Mouse (Mus musculus) WW6 (cell line): Measurements from ENCODE around the gene 2610001J05Rik.
"Not testable (repeated sequence)": the region's sequence is repeated elsewhere in the genome, so short reads cannot be mapped to it uniquely, and the experiment has no call there.

Experiments
- DNase-seq: peaks from one replicate; pipeline ENCODE4 v3.0.0-alpha.2; 2013; ENCODE audit warnings: low read depth, low spot score

Gene 2610001J05Rik

GRCm38 (mm10) chr6:13870919-13871624, at the start of gene 2610001J05Rik:
TSS of gene 2610001J05Rik (minus strand) at chr6:13871518.
- peak; percentile 67 for DNase-seq

GRCm38 (mm10) chr6:13909762-13910537, 38.6 kb upstream of the 2610001J05Rik start:
- no peak for DNase-seq

- no peak for DNase-seq
These were observed 31.8 kb upstream of the 2610001J05Rik start for GRCm38 (mm10) chr6:13902941-13903627.

GRCm38 (mm10) chr6:13884877-13885592, 13.7 kb upstream of the 2610001J05Rik start:
- no peak for DNase-seq

- no peak for DNase-seq
These were observed 11.6 kb upstream of the 2610001J05Rik start for GRCm38 (mm10) chr6:13882919-13883318.

GRCm38 (mm10) chr6:13873959-13874358, 2.6 kb upstream of the 2610001J05Rik start:
- DNase-seq: no peak

GRCm38 (mm10) chr6:13872076-13872475, 758 bp upstream of the 2610001J05Rik start:
- no peak for DNase-seq

GRCm38 (mm10) chr6:13871625-13871958, 274 bp upstream of the 2610001J05Rik start:
- DNase-seq: no peak

GRCm38 (mm10) chr6:13870289-13870741, 1.0 kb downstream of the 2610001J05Rik start:
- DNase-seq: no peak

- no peak for DNase-seq
These were observed 10.7 kb downstream of the 2610001J05Rik start for GRCm38 (mm10) chr6:13860596-13860995.

GRCm38 (mm10) chr6:13859877-13860585, 11.3 kb downstream of the 2610001J05Rik start:
- DNase-seq: no peak

- DNase-seq: no peak
These were observed 17.1 kb downstream of the 2610001J05Rik start for GRCm38 (mm10) chr6:13854230-13854629.

GRCm38 (mm10) chr6:13853244-13853643, 18.1 kb downstream of the 2610001J05Rik start:
- no peak for DNase-seq

GRCm38 (mm10) chr6:13846031-13846430, 25.3 kb downstream of the 2610001J05Rik start:
- DNase-seq: not testable (repeated sequence)

- no peak for DNase-seq
These were observed 31.8 kb downstream of the 2610001J05Rik start, which contains the start of gene Gpr85 for GRCm38 (mm10) chr6:13839345-13840054. TSS of gene Gpr85 (minus strand) at chr6:13839942.

- DNase-seq: peak; percentile 26
These were observed 32.5 kb downstream of the 2610001J05Rik start for GRCm38 (mm10) chr6:13838677-13839344.

- DNase-seq: no peak
These were observed 33.2 kb downstream of the 2610001J05Rik start for GRCm38 (mm10) chr6:13837916-13838676.

- DNase-seq: no peak
These were observed 34.2 kb downstream of the 2610001J05Rik start for GRCm38 (mm10) chr6:13836967-13837570.
